Mouse (Mus musculus): Measurements from ENCODE around the gene Clcf1. TPM values are rescaled to one million over a fixed set of nuclear protein-coding genes. Genes with fewer than 3 reads are reported as not detected.

The Clcf1 gene
- polyA plus RNA-seq, 1 experiment from 2014 or later, result 5.7 TPM

GRCm38 (mm10) chr19:4230415-4230814 lies 16.4 kb downstream of the Clcf1 start:
- peaks cover 23% of the 10 kb centered on the region for H3K4me1 ChIP-seq (ENCODE audit: control insufficient read depth, insufficient read depth, low read length)
- 49% methylated on average over 8 of the region's 8 CpGs for WGBS
- ATAC-seq (ENCODE audit: low FRiP score, low TSS enrichment), result no peak
- H3K4me3 ChIP-seq (ENCODE audit: low read length), result no peak overlapping the region
- H3K27ac ChIP-seq (ENCODE audit: low read depth, low read length), result peak overlapping the region; percentile 65; the same call in 1 of the 2 replicates
- H3K27me3 ChIP-seq (ENCODE audit: control insufficient read depth, insufficient read depth, low read length), result no peaks in the 10 kb centered on the region
- H3K9ac ChIP-seq (ENCODE audit: low read depth, low read length), result no peak overlapping the region
- H3K36me3 ChIP-seq (ENCODE audit: control insufficient read depth, insufficient read depth, low read length), result no peaks in the 10 kb centered on the region
- no peak overlapping the region for H3K4me2 ChIP-seq (replicated peaks; ENCODE audit: low read depth, low read length)
- H3K9me3 ChIP-seq (ENCODE audit: control insufficient read depth, low read length), result no peaks in the 10 kb centered on the region

- no peaks in the 10 kb centered on the region for H3K36me3 ChIP-seq (ENCODE audit: control insufficient read depth, insufficient read depth, low read length)
- H3K9ac ChIP-seq (ENCODE audit: low read depth, low read length), result peak within 1 kb of the TSS; percentile 44; the same call in 1 of the 2 replicates
- ATAC-seq (ENCODE audit: low FRiP score, low TSS enrichment), result peak; percentile 82
- H3K4me2 ChIP-seq (replicated peaks; ENCODE audit: low read depth, low read length), result peak within 1 kb of the TSS; percentile 51
- no peaks in the 10 kb centered on the region for H3K9me3 ChIP-seq (ENCODE audit: control insufficient read depth, low read length)
- no peaks in the 10 kb centered on the region for H3K27me3 ChIP-seq (ENCODE audit: control insufficient read depth, insufficient read depth, low read length)
- H3K27ac ChIP-seq (ENCODE audit: low read depth, low read length), result peak within 1 kb of the TSS; percentile 75
- WGBS, result 9% methylated on average over 26 of the region's 26 CpGs
- H3K4me3 ChIP-seq (ENCODE audit: low read length), result peak within 1 kb of the TSS; percentile 46
- H3K4me1 ChIP-seq (ENCODE audit: control insufficient read depth, insufficient read depth, low read length), result peaks cover 23% of the 10 kb centered on the region
These were observed 17.5 kb downstream of the Clcf1 start, which contains the start of gene Pold4 for GRCm38 (mm10) chr19:4231253-4232185. Gene Pold4 (plus strand): TSS chr19:4231899.

DNA sequence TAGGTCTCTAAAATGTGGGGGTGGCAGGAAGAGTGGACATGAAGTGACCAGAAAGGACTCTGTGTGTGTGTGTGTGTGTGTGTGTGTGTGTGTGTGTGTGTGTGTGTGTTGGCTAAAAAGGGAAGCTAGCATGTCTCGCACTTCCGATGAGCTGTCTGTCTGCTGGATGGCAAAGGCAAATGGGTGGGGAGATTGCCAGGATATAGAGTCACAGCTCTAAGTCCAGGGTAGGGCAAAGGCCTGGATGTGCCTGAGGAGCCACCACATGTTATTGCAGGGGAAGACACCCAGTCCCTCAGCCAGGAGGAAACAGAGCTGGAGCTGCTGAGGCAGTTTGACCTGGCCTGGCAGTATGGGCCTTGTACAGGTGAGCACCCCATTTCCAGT lies 18.1 kb downstream of the Clcf1 start:
- peak overlapping the region; percentile 46 for H3K4me3 ChIP-seq (ENCODE audit: low read length)
- peaks cover 23% of the 10 kb centered on the region for H3K4me1 ChIP-seq (ENCODE audit: control insufficient read depth, insufficient read depth, low read length)
- no peaks in the 10 kb centered on the region for H3K27me3 ChIP-seq (ENCODE audit: control insufficient read depth, insufficient read depth, low read length)
- H3K9me3 ChIP-seq (ENCODE audit: control insufficient read depth, low read length), result no peaks in the 10 kb centered on the region
- peak overlapping the region; percentile 44; the same call in 1 of the 2 replicates for H3K9ac ChIP-seq (ENCODE audit: low read depth, low read length)
- peak overlapping the region; percentile 53; the same call in 1 of the 2 replicates for H3K27ac ChIP-seq (ENCODE audit: low read depth, low read length)
- no peaks in the 10 kb centered on the region for H3K36me3 ChIP-seq (ENCODE audit: control insufficient read depth, insufficient read depth, low read length)
- 43% methylated on average over 2 of the region's 2 CpGs for WGBS
- 0 out of 2 replicates have a peak, but pooled peaks have one; percentile 1 for ATAC-seq (ENCODE audit: low FRiP score, low TSS enrichment)
- H3K4me2 ChIP-seq (replicated peaks; ENCODE audit: low read depth, low read length), result peak overlapping the region; percentile 51

DNA sequence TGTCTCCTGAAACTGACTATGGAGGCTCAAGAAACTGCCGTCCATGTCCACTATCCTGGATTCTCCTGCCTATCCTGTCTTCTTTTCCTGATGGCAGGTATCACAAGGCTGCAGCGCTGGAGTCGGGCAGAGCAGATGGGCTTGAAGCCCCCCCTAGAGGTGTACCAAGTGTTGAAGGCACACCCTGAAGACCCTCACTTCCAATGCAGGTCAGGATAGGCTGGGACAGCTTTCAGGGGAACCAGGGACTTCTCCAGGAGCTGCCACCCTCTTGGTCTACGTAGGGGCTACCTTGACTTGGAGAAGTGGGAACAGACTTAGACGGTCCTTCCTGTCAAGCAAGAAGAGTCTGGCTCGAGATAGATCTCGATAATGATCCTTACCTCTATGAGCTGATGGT lies 18.6 kb downstream of the Clcf1 start:
- 76% methylated on average over 7 of the region's 7 CpGs for WGBS

GRCm38 (mm10) chr19:4234548-4234947 lies 20.5 kb downstream of the Clcf1 start:
- WGBS, result 74% methylated on average over 4 of the region's 4 CpGs

More for the DNA sequence above, 18.6 kb downstream of the Clcf1 start:
- Histone ChIP-seq H3K4me1 (ENCODE audit: control insufficient read depth, insufficient read depth, low read length) (peaks cover 23% of the 10 kb centered on the region), H3K4me2 (replicated peaks; ENCODE audit: low read depth, low read length) (peak overlapping the region; percentile 51; the same call in 1 of the 2 replicates), H3K36me3 (ENCODE audit: control insufficient read depth, insufficient read depth, low read length) (no peaks in the 10 kb centered on the region), H3K27ac (ENCODE audit: low read depth, low read length) (no peak overlapping the region), H3K9me3 (ENCODE audit: control insufficient read depth, low read length) (no peaks in the 10 kb centered on the region), H3K27me3 (ENCODE audit: control insufficient read depth, insufficient read depth, low read length) (no peaks in the 10 kb centered on the region), H3K9ac (ENCODE audit: low read depth, low read length) (0 out of 2 replicates have a peak overlapping the region, but pooled peaks have one; percentile 32), H3K4me3 (ENCODE audit: low read length) (no peak overlapping the region)
- ATAC-seq (ENCODE audit: low FRiP score, low TSS enrichment), result no peak

GRCm38 (mm10) chr19:4240247-4240668 lies 26.2 kb downstream of the Clcf1 start:
- Histone ChIP-seq H3K27me3 (ENCODE audit: control insufficient read depth, insufficient read depth, low read length) (no peaks in the 10 kb centered on the region), H3K9me3 (ENCODE audit: control insufficient read depth, low read length) (no peaks in the 10 kb centered on the region), H3K4me2 (replicated peaks; ENCODE audit: low read depth, low read length) (no peak overlapping the region), H3K36me3 (ENCODE audit: control insufficient read depth, insufficient read depth, low read length) (no peaks in the 10 kb centered on the region), H3K4me3 (ENCODE audit: low read length) (no peak overlapping the region), H3K27ac (ENCODE audit: low read depth, low read length) (no peak overlapping the region), H3K4me1 (ENCODE audit: control insufficient read depth, insufficient read depth, low read length) (no peaks in the 10 kb centered on the region), H3K9ac (ENCODE audit: low read depth, low read length) (no peak overlapping the region)
- 31% methylated on average over 8 of the region's 8 CpGs for WGBS
- ATAC-seq (ENCODE audit: low FRiP score, low TSS enrichment), result peak; percentile 79

More at GRCm38 (mm10) chr19:4234548-4234947, 20.5 kb downstream of the Clcf1 start:
- Histone ChIP-seq H3K9me3 (ENCODE audit: control insufficient read depth, low read length) (no peaks in the 10 kb centered on the region), H3K4me1 (ENCODE audit: control insufficient read depth, insufficient read depth, low read length) (peaks cover 20% of the 10 kb centered on the region), H3K27me3 (ENCODE audit: control insufficient read depth, insufficient read depth, low read length) (no peaks in the 10 kb centered on the region), H3K4me3 (ENCODE audit: low read length) (no peak overlapping the region), H3K36me3 (ENCODE audit: control insufficient read depth, insufficient read depth, low read length) (no peaks in the 10 kb centered on the region), H3K9ac (ENCODE audit: low read depth, low read length) (no peak overlapping the region), H3K27ac (ENCODE audit: low read depth, low read length) (no peak overlapping the region), H3K4me2 (replicated peaks; ENCODE audit: low read depth, low read length) (no peak overlapping the region)
- no peak for ATAC-seq (ENCODE audit: low FRiP score, low TSS enrichment)

- no peak overlapping the region for H3K9ac ChIP-seq (ENCODE audit: low read depth, low read length)
- ATAC-seq (ENCODE audit: low FRiP score, low TSS enrichment), result no peak
- no peaks in the 10 kb centered on the region for H3K27me3 ChIP-seq (ENCODE audit: control insufficient read depth, insufficient read depth, low read length)
- H3K27ac ChIP-seq (ENCODE audit: low read depth, low read length), result no peak overlapping the region
- H3K4me2 ChIP-seq (replicated peaks; ENCODE audit: low read depth, low read length), result no peak overlapping the region
- no peaks in the 10 kb centered on the region for H3K9me3 ChIP-seq (ENCODE audit: control insufficient read depth, low read length)
- no peaks in the 10 kb centered on the region for H3K36me3 ChIP-seq (ENCODE audit: control insufficient read depth, insufficient read depth, low read length)
- 68% methylated on average over 3 of the region's 3 CpGs for WGBS
- no peak overlapping the region for H3K4me3 ChIP-seq (ENCODE audit: low read length)
- no peaks in the 10 kb centered on the region for H3K4me1 ChIP-seq (ENCODE audit: control insufficient read depth, insufficient read depth, low read length)
These were observed 28.4 kb downstream of the Clcf1 start for GRCm38 (mm10) chr19:4242416-4242815.

DNA sequence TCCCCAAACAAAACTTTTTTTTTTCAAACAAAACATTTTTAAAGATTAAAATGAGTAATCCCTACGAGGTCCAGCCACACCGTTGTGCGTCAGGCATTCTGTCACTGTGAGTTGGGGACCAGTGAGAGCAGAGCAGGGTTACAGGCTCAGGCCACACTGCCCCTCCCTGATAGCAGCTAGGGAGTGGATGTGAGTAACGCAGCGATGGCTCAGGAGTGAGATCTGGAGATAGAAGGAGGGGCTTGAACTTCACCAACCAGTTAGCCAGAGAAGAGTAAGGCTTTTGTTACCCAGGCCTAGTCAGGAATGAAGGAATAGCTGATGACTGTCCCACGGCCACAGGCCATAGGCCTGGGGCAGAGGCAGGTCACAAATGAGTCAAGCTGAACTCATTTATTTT lies 30.7 kb downstream of the Clcf1 start:
- no peaks in the 10 kb centered on the region for H3K36me3 ChIP-seq (ENCODE audit: control insufficient read depth, insufficient read depth, low read length)
- WGBS, result 79% methylated on average over 6 of the region's 6 CpGs
- H3K4me2 ChIP-seq (replicated peaks; ENCODE audit: low read depth, low read length), result no peak overlapping the region
- no peaks in the 10 kb centered on the region for H3K4me1 ChIP-seq (ENCODE audit: control insufficient read depth, insufficient read depth, low read length)
- H3K9me3 ChIP-seq (ENCODE audit: control insufficient read depth, low read length), result no peaks in the 10 kb centered on the region
- H3K27me3 ChIP-seq (ENCODE audit: control insufficient read depth, insufficient read depth, low read length), result no peaks in the 10 kb centered on the region; the same call in 1 of the 2 replicates
- no peak for ATAC-seq (ENCODE audit: low FRiP score, low TSS enrichment)
- H3K9ac ChIP-seq (ENCODE audit: low read depth, low read length), result no peak overlapping the region
- no peak overlapping the region for H3K4me3 ChIP-seq (ENCODE audit: low read length)
- H3K27ac ChIP-seq (ENCODE audit: low read depth, low read length), result no peak overlapping the region

DNA sequence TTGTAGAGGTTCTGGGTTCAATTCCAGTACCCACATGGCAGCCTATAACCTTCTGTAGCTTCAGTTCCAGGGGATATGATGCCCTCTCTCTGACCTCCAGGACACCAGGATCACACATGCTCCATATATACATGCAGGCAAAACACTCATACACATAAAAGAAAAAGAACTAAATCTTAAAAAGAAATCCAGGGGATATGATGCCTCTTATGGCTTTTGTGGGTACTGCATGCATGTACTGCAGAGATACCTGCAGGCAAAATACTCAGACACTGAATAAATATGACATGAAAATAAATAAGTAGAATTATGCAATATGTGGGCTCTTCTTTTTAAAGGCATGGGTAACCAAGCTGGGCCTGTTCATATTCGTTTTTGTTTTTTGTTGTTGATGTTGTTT lies 33.0 kb downstream of the Clcf1 start:
- ATAC-seq (ENCODE audit: low FRiP score, low TSS enrichment), result no peak
- Histone ChIP-seq H3K4me1 (ENCODE audit: control insufficient read depth, insufficient read depth, low read length) (no peaks in the 10 kb centered on the region), H3K4me3 (ENCODE audit: low read length) (no peak overlapping the region), H3K27ac (ENCODE audit: low read depth, low read length) (no peak overlapping the region), H3K36me3 (ENCODE audit: control insufficient read depth, insufficient read depth, low read length) (no peaks in the 10 kb centered on the region), H3K27me3 (ENCODE audit: control insufficient read depth, insufficient read depth, low read length) (no peaks in the 10 kb centered on the region; the same call in 1 of the 2 replicates), H3K4me2 (replicated peaks; ENCODE audit: low read depth, low read length) (no peak overlapping the region), H3K9me3 (ENCODE audit: control insufficient read depth, low read length) (no peaks in the 10 kb centered on the region), H3K9ac (ENCODE audit: low read depth, low read length) (no peak overlapping the region)
- 56% methylated on average over 1 of the region's 1 CpGs for WGBS
